Mouse (Mus musculus): Measurements from ENCODE around the gene Efhd1. TPM values are rescaled to one million over a fixed set of nuclear protein-coding genes. Genes with fewer than 3 reads are reported as not detected.
A peak's percentile ranks its signal among the peaks of the same experiment; 100 is the strongest.

The Efhd1 gene
- total RNA-seq, 2 experiments from 2014 or later = 1.8 TPM; not detected in 1

DNA sequence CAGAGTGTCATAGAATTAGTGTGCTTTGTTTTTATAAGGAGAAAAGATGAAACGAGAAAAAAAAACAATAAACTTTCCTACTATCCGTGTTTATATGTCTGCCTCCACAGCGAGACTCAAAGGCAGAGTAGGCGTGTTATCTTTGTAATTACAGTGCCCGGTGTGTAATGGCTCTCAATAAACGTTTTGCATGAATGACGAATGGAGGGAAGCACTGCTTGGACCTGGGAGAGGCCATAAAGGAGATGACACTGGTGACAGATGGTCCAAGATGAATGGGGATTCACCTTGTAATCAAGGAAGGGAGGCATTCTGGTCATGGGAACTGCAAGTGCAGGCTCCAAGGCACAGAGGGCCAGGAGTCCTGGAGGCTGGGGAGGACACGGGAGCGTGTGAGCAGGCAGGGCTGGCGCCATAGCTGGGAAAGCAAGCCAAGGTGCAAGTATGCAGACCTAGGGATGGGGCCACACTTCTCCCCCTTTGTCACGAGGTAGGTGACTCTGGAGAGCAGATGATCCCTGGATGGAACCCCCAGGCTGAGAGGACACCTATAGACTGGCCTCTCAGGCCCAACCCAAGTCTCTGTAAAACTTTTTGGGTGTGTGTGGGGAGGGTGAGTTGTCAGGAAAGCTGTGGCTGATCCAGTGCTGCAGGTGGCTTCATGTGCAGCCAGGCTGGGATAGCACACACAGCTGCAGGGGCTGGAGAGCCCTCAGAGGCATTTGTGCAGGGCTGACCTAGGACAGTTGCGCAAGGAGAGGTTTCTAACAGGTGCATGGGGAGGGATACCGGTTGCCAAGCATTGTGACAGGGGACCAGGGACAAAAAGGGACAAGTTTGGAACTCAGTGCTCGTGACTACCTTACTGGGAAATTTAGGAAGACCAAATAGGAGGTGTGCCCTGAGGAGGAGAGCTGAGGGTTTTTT is 36.5 kb downstream of the Efhd1 start:
- no peak for ATAC-seq (replicated peaks; ENCODE audit: low FRiP score, poor library complexity, severe bottlenecking)

DNA sequence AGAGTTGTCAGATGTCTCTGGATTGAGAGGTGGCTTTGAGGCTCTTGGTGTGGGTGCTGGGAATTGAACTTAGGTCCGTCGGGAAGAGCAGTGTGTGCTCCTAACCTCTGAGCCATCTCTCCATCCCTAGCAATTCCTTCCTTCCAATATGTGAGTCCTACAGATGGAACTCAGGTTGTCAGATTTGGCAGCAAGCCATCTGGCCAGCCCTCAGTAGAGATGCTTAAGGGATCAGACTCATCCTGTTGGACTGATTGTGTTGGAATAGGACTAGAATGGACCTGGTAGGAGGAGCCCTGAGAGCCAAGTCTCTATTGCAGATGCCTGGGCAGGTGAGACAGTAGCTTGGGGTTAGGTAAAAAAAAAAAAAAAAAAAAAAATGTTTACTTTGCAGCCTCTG is 37.8 kb downstream of the Efhd1 start:
- no peak for ATAC-seq (replicated peaks; ENCODE audit: low FRiP score, poor library complexity, severe bottlenecking)

DNA sequence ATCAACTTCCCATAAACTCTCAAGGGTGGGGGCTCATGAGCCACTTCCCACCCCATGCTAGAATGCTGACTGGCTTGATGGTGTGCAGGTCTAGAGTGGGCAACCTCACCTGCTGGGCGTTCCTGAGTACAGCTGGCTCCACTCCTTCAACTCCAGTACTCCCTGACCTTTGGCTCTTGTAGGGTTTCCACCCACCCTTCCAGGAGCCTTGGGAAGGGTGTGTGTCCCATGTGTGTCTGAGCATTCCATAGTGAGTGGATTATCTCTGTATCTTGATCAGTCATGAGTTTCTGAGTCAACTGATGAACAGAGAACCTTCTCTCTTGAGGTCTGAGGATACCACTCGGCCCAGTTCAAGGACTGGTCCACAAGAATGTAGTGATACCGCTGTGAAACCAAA is 44.8 kb downstream of the Efhd1 start:
- ATAC-seq (replicated peaks; ENCODE audit: low FRiP score, poor library complexity, severe bottlenecking) = no peak

DNA sequence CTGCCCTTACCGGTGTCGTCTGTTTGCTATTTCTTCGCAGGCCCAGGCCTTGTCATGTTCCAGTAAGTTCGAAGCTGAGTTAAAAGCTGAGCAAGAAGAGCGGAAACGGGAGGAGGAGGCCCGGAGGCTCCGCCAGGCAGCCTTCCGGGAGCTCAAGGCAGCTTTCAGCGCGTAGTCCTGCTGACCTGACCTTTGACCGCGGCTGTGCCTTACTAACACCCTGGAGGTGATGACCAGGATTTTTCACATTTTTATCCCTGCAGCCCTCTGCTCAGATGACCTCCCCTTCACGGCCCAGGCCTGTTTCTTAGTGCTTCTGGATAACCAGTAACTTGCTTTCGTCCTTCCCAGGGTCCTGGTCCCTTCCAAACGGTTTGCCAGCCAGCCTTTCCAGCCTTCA is 45.5 kb downstream of the Efhd1 start:
- ATAC-seq (replicated peaks; ENCODE audit: low FRiP score, poor library complexity, severe bottlenecking) = no peak

DNA sequence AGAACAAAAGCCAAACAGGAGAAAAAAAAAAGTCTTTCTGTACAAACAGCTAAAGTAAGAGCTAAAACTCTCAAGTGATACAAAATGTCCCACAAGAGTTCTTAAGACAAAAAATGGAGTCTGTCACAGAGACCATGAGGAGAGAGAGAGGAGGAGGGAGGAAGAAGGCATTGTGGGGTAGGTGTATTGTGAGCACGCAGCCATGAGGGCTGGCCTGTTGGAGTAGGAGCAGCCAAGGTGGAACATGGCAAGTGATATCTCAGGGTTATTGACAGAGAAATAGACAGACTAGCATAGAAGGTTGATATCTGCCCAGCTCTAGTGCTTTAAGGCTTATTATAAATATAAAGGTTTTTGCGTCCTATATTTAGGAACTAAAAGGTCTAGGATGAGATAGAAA is 48.5 kb downstream of the Efhd1 start:
- no peak for ATAC-seq (replicated peaks; ENCODE audit: low FRiP score, poor library complexity, severe bottlenecking)

DNA sequence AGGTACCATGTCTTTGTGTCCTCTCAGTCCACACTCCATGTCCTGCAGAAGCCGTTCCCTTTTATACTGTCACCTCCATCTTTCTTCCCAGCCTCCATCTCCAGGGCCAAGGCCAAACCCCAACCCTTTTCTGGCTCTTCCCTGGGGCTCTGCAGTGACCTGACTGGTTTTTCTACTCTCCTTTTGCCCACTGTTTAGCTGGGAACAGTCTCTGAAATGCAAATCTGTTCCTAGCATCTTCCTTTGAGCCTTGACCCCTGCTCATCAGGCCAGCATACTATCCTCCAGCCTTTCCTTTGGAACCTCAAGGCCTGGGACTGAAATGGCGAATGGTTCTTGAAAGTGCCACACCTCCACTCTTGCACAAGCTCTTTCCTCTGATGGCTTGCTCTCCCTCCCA is 49.0 kb downstream of the Efhd1 start:
- ATAC-seq (replicated peaks; ENCODE audit: low FRiP score, poor library complexity, severe bottlenecking) = no peak

DNA sequence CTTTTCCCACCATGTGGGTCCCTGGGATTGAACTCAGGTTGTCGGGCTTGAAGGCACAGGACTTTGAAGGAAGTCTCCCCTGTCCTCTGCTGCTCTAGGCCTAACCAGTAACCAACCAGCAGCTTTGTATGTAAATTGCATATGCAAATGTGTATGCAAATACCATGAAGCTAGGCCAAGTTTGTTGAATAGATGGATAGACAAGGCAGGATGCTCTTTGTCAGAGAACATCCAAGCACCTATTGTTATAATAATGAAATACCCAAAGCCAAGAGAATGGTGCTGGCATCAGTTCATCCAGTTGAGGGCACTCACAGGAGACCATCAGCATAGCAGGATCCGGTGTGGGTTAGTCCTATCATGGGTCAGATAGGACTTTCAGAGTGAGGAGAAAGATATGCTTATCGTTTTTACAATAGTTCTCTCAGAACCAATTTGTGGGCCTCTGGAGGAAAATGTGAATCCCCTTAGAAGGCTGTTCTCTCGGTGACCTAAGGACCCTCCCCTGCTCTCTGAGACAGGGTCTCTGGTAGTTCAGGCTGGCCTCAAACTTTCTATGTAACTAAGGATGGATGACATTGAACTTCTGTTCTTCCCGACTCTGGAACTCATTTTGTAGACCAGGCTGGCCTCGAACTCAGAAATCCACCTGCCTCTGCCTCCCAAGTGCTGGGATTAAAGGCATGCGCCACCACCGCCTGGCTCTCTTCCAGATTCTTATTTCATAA is 49.8 kb downstream of the Efhd1 start:
- no peak for ATAC-seq (replicated peaks; ENCODE audit: low FRiP score, poor library complexity, severe bottlenecking)

DNA sequence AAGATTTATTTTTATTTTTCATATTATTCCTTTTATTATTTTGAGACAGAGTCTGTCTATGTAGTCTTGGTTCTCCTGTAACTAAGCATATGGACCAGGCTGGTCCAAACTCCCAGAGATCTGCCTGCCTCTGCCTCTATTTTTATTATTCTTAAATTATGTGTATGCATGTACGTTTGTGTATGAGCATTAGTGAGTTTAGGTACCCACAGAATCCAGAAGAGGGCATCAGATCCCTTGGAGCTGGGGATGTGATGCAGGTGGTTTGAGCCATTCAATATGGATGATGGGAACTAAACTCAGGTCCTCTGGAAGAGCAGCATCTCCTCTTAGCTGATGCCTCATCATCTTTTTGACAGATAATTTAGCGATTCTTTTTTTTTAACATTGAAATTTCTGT is 51.3 kb downstream of the Efhd1 start:
- ATAC-seq (replicated peaks; ENCODE audit: low FRiP score, poor library complexity, severe bottlenecking) = no peak

DNA sequence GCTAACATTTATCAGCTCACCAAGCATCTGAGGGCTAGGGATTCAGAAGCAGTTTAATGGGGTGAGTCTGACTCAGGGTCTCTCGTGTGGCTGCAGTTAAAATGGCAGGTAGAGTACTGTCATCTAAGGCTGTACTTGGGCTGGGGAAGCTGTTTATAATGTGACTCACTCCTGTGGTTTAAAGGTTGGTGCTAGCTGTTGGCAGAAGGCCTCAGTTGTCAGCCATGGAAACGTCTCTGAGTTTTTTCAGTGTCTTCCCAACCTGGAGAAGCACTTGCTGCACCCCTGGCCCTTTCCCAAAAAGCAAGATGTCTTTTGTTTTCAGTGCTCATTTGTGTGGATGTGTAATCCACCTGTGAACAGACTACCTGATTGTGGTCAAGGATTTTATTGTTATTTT is 51.7 kb downstream of the Efhd1 start:
- ATAC-seq (replicated peaks; ENCODE audit: low FRiP score, poor library complexity, severe bottlenecking) = no peak

DNA sequence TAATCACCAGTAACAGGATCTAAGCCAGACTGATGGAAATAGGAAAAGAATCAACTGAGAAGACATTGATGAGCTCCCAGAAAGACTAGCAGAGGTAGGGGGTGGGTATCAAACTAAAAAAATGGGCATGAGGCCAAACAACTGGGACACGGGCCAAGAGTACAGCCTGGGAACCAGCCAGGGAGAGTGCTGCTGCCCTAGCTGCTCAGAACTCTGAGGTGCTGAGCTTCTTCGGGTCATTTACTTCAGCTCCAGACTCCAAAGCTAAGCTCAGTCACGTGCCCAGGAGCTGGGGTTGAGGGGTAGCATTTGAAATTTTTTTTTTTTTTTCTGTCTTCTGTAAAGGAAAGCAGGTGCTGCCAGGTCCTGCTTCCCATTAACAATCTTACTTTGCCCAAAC is 52.5 kb downstream of the Efhd1 start:
- no peak for ATAC-seq (replicated peaks; ENCODE audit: low FRiP score, poor library complexity, severe bottlenecking)

DNA sequence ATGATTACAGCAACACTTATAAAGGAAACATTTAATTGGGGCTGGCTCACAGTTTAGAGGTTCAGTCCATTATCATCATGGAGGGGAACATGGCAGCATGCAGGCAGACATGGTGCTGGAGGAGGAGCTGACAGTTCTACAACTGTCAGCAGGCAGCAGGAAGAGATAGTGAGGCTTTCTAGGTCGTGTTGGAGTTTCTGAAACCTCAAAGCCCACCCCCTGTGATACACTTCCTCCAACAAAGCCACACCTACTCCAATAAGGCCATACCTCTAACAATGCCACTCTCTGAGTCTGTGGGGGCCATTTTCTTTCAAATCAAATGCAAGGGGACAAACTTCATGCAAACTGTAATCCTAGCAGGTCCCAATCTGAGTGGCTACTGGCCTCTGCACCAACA is 56.9 kb downstream of the Efhd1 start:
- ATAC-seq (replicated peaks; ENCODE audit: low FRiP score, poor library complexity, severe bottlenecking) = no peak

DNA sequence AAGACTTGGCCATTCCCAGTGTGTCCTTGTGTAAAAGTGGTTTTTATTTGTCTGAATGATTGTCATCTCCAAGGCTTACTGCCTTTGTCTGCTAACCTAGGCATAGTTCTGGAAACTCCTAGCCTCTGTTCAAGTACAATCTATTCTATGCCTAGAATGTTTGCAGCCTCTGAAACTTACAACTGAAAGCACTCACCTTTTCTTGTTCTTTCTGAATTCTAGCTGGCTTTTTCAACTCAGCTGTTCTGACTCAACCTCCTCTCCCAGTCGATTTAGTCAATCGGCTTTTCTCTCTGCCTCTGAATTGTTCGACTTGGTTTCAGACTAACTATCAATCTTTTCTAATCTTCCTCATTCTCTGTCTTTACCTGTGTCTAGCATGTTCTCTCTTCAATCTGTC is 58.6 kb downstream of the Efhd1 start:
- no peak for ATAC-seq (replicated peaks; ENCODE audit: low FRiP score, poor library complexity, severe bottlenecking)

DNA sequence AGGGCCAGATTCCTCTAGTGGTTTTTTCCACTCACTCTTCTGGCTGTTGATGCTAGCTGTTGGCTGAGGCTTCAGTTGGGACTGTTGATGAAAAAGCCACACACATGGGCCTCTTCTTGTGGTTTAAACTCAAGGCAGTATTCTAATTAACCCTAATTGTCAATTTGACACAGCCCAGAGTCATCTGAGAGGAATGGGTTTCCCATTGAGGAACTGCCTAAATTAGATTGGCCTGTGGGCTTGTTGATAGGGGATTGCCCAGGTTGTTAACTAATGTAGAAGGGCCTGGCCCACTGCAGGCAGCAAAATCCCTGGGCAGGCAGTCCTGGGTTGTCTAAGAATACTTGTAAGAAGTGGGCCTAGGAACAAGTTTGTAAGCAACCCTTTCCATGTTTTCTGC is 60.5 kb downstream of the Efhd1 start:
- no peak for ATAC-seq (replicated peaks; ENCODE audit: low FRiP score, poor library complexity, severe bottlenecking)

DNA sequence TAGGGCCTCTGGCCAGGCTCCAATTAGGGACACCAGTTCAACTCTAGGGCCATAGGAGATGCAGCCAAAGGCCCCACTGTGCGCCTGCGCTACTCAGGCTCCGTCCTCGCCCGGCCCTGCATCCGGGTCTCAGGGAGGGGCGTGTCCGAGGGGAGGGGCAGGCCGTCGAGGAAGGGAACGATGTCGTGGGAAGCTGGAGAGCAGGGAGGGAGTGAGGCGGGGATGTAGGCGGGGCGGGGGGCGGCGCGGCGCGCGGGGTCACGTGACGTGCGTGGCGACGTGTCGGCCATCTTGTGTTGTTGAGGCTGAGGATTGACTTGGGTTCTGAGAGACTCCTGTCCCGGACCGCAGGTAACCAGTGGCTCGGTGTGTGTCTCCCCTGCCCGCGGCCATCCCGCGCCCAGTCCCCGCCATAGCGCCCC is 62.6 kb downstream of the Efhd1 start, which contains the start of gene Gigyf2:
Gigyf2 (plus strand) TSS at position 257 of the 422 bp plus-strand sequence.
- ATAC-seq (replicated peaks; ENCODE audit: low FRiP score, poor library complexity, severe bottlenecking) = peak; percentile 98

DNA sequence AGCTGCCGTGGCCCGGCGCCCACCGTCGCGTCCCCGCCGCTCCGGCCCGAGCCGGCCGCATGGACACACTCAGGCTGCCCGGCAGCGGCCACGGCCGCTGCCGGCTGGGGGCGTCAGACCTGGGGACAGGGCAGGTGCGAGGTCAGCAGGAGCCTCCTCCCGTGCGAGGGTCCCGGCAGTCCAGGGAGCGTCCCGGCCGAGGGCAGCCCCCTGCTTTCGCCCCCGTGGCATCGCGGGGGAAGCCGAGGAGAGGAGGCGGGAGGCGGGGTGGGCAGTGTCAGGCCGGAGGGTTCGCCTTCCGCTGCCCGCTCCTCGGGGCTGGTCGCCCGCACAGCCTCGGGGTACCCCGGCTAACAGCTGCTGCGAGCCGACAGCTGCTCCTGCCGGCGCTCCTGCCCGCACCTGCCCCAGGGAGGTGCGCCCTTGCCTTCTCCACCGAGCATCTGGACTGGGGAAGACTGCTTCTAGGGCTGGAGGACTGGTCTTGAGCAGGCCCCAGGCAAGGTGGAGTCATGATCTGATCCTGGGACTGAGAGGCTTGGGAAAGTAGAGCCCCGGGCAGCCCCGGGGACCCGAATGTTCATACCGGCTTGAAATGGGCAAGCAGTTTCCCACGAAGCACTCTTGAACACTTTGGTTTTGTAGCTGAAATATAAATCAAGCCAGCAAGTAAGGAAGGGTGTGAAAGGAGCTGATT is 63.1 kb downstream of the Efhd1 start:
- peak; percentile 62 for ATAC-seq (replicated peaks; ENCODE audit: low FRiP score, poor library complexity, severe bottlenecking)

DNA sequence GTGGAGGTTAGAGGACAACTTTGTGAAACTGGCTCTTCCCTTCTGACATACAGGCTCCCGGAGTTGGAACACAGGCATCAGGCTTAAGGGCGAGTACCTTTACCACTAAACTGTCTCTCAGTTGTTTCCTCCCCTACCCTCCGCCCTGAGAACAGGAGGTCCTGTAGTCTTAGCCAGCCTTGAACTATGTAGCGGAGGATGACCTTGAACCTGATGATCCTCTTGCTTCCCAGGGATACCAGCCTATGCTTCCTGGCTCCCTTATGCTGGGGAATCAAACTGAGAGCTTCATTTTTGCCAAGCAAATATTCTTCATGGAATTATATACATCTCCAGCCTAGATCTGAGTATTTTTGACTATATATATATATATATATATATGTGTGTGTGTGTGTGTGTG is 67.6 kb downstream of the Efhd1 start:
- no peak for ATAC-seq (replicated peaks; ENCODE audit: low FRiP score, poor library complexity, severe bottlenecking)

DNA sequence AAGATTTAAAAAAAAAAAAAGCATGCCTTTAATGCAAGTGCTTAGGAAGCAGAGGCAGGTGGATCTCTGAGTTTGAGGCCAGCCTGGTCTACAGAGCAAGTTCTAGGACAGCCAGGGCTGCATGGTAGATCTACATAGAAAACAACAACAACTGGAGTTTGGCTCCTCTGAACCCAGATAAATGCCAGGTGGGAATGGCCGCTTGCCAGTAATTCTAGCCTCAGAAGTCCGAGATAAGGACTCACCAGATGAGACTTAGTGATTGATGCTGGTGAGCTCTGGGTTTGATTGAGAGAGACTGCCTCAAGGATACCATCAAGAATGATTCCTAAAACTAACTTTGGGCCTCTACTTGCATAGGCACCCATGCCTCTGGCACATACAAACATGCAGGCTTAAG is 86.4 kb downstream of the Efhd1 start:
- ATAC-seq (replicated peaks; ENCODE audit: low FRiP score, poor library complexity, severe bottlenecking) = no peak

DNA sequence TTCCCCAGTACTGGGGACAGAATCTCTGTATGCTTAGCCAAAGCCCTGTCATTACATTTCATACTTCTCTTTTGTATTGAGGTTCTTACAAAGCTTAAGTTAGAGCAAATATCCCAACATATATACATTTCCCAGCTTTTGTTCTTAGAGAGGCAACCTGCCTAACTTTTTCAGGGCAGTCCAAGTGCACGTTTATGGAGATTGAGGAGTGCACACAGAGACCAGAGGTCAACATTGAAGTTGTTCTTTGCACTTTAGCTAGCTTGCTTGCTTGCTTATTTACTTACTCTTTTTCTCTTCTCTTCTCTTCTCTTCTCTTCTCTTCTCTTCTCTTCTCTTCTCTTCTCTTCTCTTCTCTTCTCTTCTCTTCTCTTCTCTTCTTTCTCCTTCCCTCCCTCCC is 96.1 kb downstream of the Efhd1 start:
- ATAC-seq (replicated peaks; ENCODE audit: low FRiP score, poor library complexity, severe bottlenecking) = no peak

All from erythroid progenitor cell, adult 5-6 weeks (primary cell).